Mouse (Mus musculus): ENCODE results near the gene 1700020D05Rik.

The 1700020D05Rik gene

DNA sequence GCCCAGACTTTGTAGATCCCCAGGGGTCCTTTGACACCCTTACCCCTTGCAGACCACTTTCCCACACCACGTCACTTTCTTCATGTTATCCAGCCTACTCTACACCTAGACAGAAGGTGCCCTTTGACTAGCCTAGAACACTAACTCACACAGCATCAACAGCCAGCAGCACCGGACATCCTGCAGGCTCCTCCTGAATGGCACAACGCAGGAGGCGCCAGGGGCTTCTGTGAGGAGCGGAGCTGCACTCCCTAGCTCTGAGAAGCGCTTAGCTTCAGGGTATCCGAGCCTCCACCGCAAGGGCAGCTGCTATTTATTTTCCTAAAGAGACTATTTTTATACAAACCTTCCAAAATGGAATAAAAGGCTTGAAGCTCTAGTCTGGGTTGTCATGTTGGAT lies 48.0 kb downstream of the 1700020D05Rik start:
- intact Hi-C loops (cut with DNase I): no loop called here

DNA sequence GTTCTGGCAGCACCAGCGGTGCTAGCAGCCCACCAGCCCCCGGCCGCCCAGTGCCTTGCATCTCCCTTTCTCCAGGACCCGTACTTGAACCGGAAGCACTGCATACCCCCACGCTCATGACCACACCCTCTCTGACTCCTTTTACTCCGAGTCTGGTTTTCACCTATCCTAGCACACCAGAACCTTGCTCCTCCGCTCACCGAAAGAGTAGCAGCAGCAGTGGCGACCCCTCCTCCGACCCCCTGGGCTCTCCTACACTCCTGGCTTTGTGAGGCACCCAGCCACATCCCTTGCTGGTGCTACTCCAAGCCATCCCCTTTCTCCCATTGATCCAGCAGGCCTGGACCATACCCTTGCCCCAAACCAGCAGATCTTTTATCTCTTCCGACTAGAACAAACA lies 48.5 kb downstream of the 1700020D05Rik start:
- intact Hi-C loops (cut with DNase I): no loop called here
